ENCODE assay signal across 9 mouse cellular contexts in genomic region chr1:24699320-24699719, GRCm38 (mm10). TPM values are rescaled to one million over a fixed set of nuclear protein-coding genes. Genes with fewer than 3 reads are reported as not detected.
DNase-seq lines count a peak whose midpoint lies in the region; ATAC-seq lines count a peak whose summit lies in the region.
"Had no signal": no experiment of that assay in that cellular context is flagged by ENCODE, and none has a peak within 500 bp of the region (broad histone marks: within the 10 kb centered on the region; RNA-seq: fewer than 3 reads in every experiment).

No protein-coding gene starts in this region.

- 25% methylated on average over 9 of the region's 9 CpGs for WGBS in hindbrain, embryonic 11.5 days
- WGBS in hindbrain, embryonic 12.5 days, result 27% methylated on average over 9 of the region's 9 CpGs
- 28% methylated on average over 9 of the region's 9 CpGs for WGBS in kidney, embryonic 16.5 days

- no peak overlapping the region for H3K4me3 ChIP-seq in hindbrain, embryonic 11.5 days (ENCODE audit: low read depth, low read length)
- no peak overlapping the region for H3K4me3 ChIP-seq in hindbrain, embryonic 12.5 days
- no peak overlapping the region for H3K4me3 ChIP-seq in kidney, embryonic 16.5 days (ENCODE audit: low read length)

- no peak overlapping the region for H3K27ac ChIP-seq in hindbrain, embryonic 11.5 days (ENCODE audit: low read depth, low read length)
- H3K27ac ChIP-seq in hindbrain, embryonic 12.5 days, result no peak overlapping the region
- no peak overlapping the region for H3K27ac ChIP-seq in kidney, embryonic 16.5 days (ENCODE audit: low read length)

- no peak overlapping the region for H3K9ac ChIP-seq in hindbrain, embryonic 11.5 days (ENCODE audit: low read depth, low read length)
- no peak overlapping the region for H3K9ac ChIP-seq in hindbrain, embryonic 12.5 days
- H3K9ac ChIP-seq in kidney, embryonic 16.5 days (replicated peaks; ENCODE audit: low read length), result no peak overlapping the region

- no peaks in the 10 kb centered on the region for H3K4me1 ChIP-seq in hindbrain, embryonic 11.5 days (replicated peaks; ENCODE audit: control insufficient read depth, insufficient read depth, low read length)
- H3K4me1 ChIP-seq in hindbrain, embryonic 12.5 days, result no peaks in the 10 kb centered on the region
- H3K4me1 ChIP-seq in kidney, embryonic 16.5 days (ENCODE audit: insufficient read depth, low read length), result 0 out of 2 replicates have a peak, but pooled peaks cover 9% of the 10 kb centered on the region

- no peaks in the 10 kb centered on the region for H3K36me3 ChIP-seq in hindbrain, embryonic 11.5 days (ENCODE audit: control insufficient read depth, insufficient read depth, low read length)
- H3K36me3 ChIP-seq in hindbrain, embryonic 12.5 days, result no peaks in the 10 kb centered on the region
- no peaks in the 10 kb centered on the region for H3K36me3 ChIP-seq in kidney, embryonic 16.5 days (ENCODE audit: insufficient read depth, low read length)

- H3K9me3 ChIP-seq in hindbrain, embryonic 11.5 days (ENCODE audit: control insufficient read depth, low read length), result no peaks in the 10 kb centered on the region
- H3K9me3 ChIP-seq in hindbrain, embryonic 12.5 days (replicated peaks), result no peaks in the 10 kb centered on the region
- H3K9me3 ChIP-seq in kidney, embryonic 16.5 days (ENCODE audit: low read length), result no peaks in the 10 kb centered on the region

- H3K4me2 ChIP-seq in hindbrain, embryonic 11.5 days (replicated peaks; ENCODE audit: low read depth, low read length), result no peak overlapping the region
- H3K4me2 ChIP-seq in hindbrain, embryonic 12.5 days (replicated peaks), result no peak overlapping the region
- H3K4me2 ChIP-seq in kidney, embryonic 16.5 days (replicated peaks; ENCODE audit: low read depth, low read length), result no peak overlapping the region

- no peaks in the 10 kb centered on the region for H3K27me3 ChIP-seq in hindbrain, embryonic 11.5 days (ENCODE audit: control insufficient read depth, insufficient read depth, low read length)
- H3K27me3 ChIP-seq in hindbrain, embryonic 12.5 days, result no peaks in the 10 kb centered on the region
- H3K27me3 ChIP-seq in kidney, embryonic 16.5 days (ENCODE audit: insufficient read depth, low read length), result no peaks in the 10 kb centered on the region
- H3K27me3 ChIP-seq: Patski had no signal

- peak; percentile 18 for DNase-seq in hindbrain, embryonic 11.5 days (ENCODE audit: low spot score)
- peak; percentile 41 for DNase-seq in heart, adult 8-10 months (ENCODE audit: low spot score)
- DNase-seq in lung, postnatal 36 days, result peak; percentile 81
- DNase-seq in thymus, adult 18-20 months, result no peak
- no peak for DNase-seq in testis, postnatal 14 days (ENCODE audit: low spot score)
- no peak for DNase-seq in right cerebral cortex, adult 2 months (ENCODE audit: low spot score in 2 of 2)

- ATAC-seq in hindbrain, embryonic 11.5 days (ENCODE audit: low FRiP score), result peak; percentile 51; the same call in 1 of the 2 replicates
- ATAC-seq in hindbrain, embryonic 12.5 days (ENCODE audit: low FRiP score), result no peak
- peak; percentile 94 for ATAC-seq in kidney, embryonic 16.5 days (ENCODE audit: low FRiP score, low TSS enrichment)
- ATAC-seq: Patski had no signal

RNA-seq across cellular contexts. Expression of gene Lmbrd1, which starts 20.9 kb away (rescaled TPM):
- polyA plus RNA-seq in hindbrain, embryonic 11.5 days (2014; fragmentation: Nextera tagmentation; extraction: Ambion mirVana), result 33.5 and 34.5 TPM in 2 replicates
- polyA plus RNA-seq in hindbrain, embryonic 12.5 days (2016; fragmentation: Nextera tagmentation; extraction: Ambion mirVana), result 31.0 and 37.4 TPM in 2 replicates
- 10 to 100 TPM; 37.3 to 54.8 (median 47.6) TPM for total RNA-seq in heart, adult 8-10 months (2022)
- polyA plus RNA-seq in kidney, embryonic 16.5 days (2015; fragmentation: Nextera tagmentation; extraction: Ambion mirVana), result 34.2 and 40.9 TPM in 2 replicates

Comparison
In these comparisons a context has a peak if more than half of its experiments do, and no peak if none do; other contexts are left out.
1. DNase-seq: peak in hindbrain, embryonic 11.5 days (single experiment), heart, adult 8-10 months (single experiment) and lung, postnatal 36 days (single experiment); none in thymus, adult 18-20 months (0 of 2), testis, postnatal 14 days (single experiment) and right cerebral cortex, adult 2 months (0 of 2).